Mouse (Mus musculus) MEL (cell line): ENCODE measurements around the gene Dnal4. TPM values are rescaled to one million over a fixed set of nuclear protein-coding genes. Genes with fewer than 3 reads are reported as not detected.

Source experiments
- DNase-seq: peaks from one replicate; pipeline ENCODE4 v3.0.0; 2011; ENCODE audit warnings: low read depth, low spot score
- H3K27ac ChIP-seq: 2 replicates; pipeline ENCODE4 v1.5.1; 2012; ENCODE audit warnings: low read depth, mild to moderate bottlenecking, control low read depth, low read length, moderate library complexity; ENCODE audit not compliant: control insufficient read depth
- H3K27me3 ChIP-seq, 2 experiments: fragments of 150-350 bp in 1 of 2; sonication (generic) in 1 of 2; 2 replicates each; pipeline ENCODE4 v1.6.1; 2012; ENCODE audit warnings: low read length in 2 of 2, mild to moderate bottlenecking in 2 of 2, improper control_type of control experiment in 1 of 2, moderate library complexity in 1 of 2; ENCODE audit not compliant: insufficient read depth in 2 of 2, control insufficient read depth in 1 of 2
- H3K36me3 ChIP-seq, 2 experiments: 2 replicates each; pipeline ENCODE4 v1.6.1; 2012 to 2014; ENCODE audit warnings: low read length in 2 of 2, improper control_type of control experiment in 1 of 2, inconsistent platforms in 1 of 2, mild to moderate bottlenecking in 1 of 2; ENCODE audit not compliant: insufficient read depth in 2 of 2, control insufficient read depth in 1 of 2
- H3K4me1 ChIP-seq, 2 experiments: fragments of 150-350 bp in 1 of 2; sonication (generic) in 1 of 2; 2 replicates each; pipeline ENCODE4 v1.6.1; 2012; ENCODE audit warnings: low read length in 2 of 2, improper control_type of control experiment in 1 of 2, mild to moderate bottlenecking in 1 of 2; ENCODE audit not compliant: insufficient read depth in 2 of 2, control insufficient read depth in 1 of 2
- H3K4me3 ChIP-seq, 2 experiments: fragments of 150-350 bp in 1 of 2; sonication (generic) in 1 of 2; 2 replicates each; pipeline ENCODE4 v1.5.1; 2012; ENCODE audit warnings: low read depth in 2 of 2, low read length in 2 of 2, mild to moderate bottlenecking in 2 of 2, moderate library complexity in 2 of 2, control low read depth in 1 of 2, improper control_type of control experiment in 1 of 2; ENCODE audit not compliant: control insufficient read depth in 1 of 2, insufficient read depth in 1 of 2
- H3K79me2 ChIP-seq: 2 replicates; pipeline ENCODE4 v1.6.1; 2012; ENCODE audit warnings: mild to moderate bottlenecking, low read length, moderate library complexity; ENCODE audit not compliant: control insufficient read depth, poor library complexity, insufficient read depth
- H3K9ac ChIP-seq: 2 replicates; pipeline ENCODE4 v1.6.1; 2012; ENCODE audit warnings: low read depth, mild to moderate bottlenecking, control low read depth, low read length, moderate library complexity; ENCODE audit not compliant: control insufficient read depth, poor library complexity, severe bottlenecking
- H3K9me3 ChIP-seq: fragments of 150-350 bp; sonication (generic); replicated peaks from 2 replicates; pipeline ENCODE4 v1.6.1; 2012; ENCODE audit warnings: mild to moderate bottlenecking, low read length, improper control_type of control experiment, moderate library complexity; ENCODE audit not compliant: insufficient read depth
- BHLHE40 ChIP-seq: IDR thresholded peaks from 2 replicates; pipeline ENCODE4 v1.6.1; 2012; ENCODE audit warnings: low read depth, mild to moderate bottlenecking, inconsistent platforms, low read length, improper control_type of control experiment, borderline replicate concordance
- CHD1 ChIP-seq: IDR thresholded peaks from 2 replicates; pipeline ENCODE4 v1.6.1; 2012; ENCODE audit warnings: low read depth, mild to moderate bottlenecking, inconsistent platforms, low read length, improper control_type of control experiment
- CHD2 ChIP-seq: IDR thresholded peaks from 2 replicates; pipeline ENCODE4 v1.6.1; 2011; ENCODE audit warnings: low read length, improper control_type of control experiment
- E2F4 ChIP-seq: IDR thresholded peaks from 2 replicates; pipeline ENCODE4 v1.6.1; 2011; ENCODE audit warnings: low read depth, low read length, improper control_type of control experiment, borderline replicate concordance
- ELF1 ChIP-seq: IDR thresholded peaks from 2 replicates; pipeline ENCODE4 v1.6.1; 2014; ENCODE audit warnings: low read depth, mild to moderate bottlenecking, inconsistent platforms, low read length, improper control_type of control experiment, moderate library complexity
- EP300 ChIP-seq, 2 experiments: IDR thresholded peaks; 2 replicates each; pipeline ENCODE4 v1.6.1; 2011; ENCODE audit warnings: improper control_type of control experiment in 2 of 2, low read length in 2 of 2, low read depth in 1 of 2, mild to moderate bottlenecking in 1 of 2
- ETS1 ChIP-seq: IDR thresholded peaks from 2 replicates; pipeline ENCODE4 v1.6.1; 2012; ENCODE audit warnings: low read depth, mild to moderate bottlenecking, inconsistent platforms, low read length, improper control_type of control experiment, moderate library complexity
- GABPA ChIP-seq: IDR thresholded peaks from 2 replicates; pipeline ENCODE4 v1.6.1; 2012; ENCODE audit warnings: low read depth, mild to moderate bottlenecking, inconsistent platforms, low read length, improper control_type of control experiment, moderate library complexity
- GATA1 ChIP-seq: IDR thresholded peaks from 2 replicates; pipeline ENCODE4 v1.6.1; 2011; ENCODE audit warnings: low read depth, low read length, improper control_type of control experiment
- HCFC1 ChIP-seq: IDR thresholded peaks from 2 replicates; pipeline ENCODE4 v1.6.1; 2012; ENCODE audit warnings: low read depth, mild to moderate bottlenecking, inconsistent platforms, low read length, improper control_type of control experiment, moderate library complexity
- JUND ChIP-seq: IDR thresholded peaks from 2 replicates; pipeline ENCODE4 v1.6.1; 2011; ENCODE audit warnings: low read depth, mild to moderate bottlenecking, improper control_type of control experiment, low read length
- KAT2A ChIP-seq: conservative IDR thresholded peaks from 2 replicates; pipeline ENCODE4 v1.6.1; 2012; ENCODE audit warnings: low read depth, low read length, improper control_type of control experiment, inconsistent platforms
- MAFK ChIP-seq: IDR thresholded peaks from 2 replicates; pipeline ENCODE4 v1.6.1; 2011; ENCODE audit warnings: low read depth, mild to moderate bottlenecking, low read length, improper control_type of control experiment, borderline replicate concordance
- MAZ ChIP-seq: IDR thresholded peaks from 2 replicates; pipeline ENCODE4 v1.6.1; 2012; ENCODE audit warnings: low read depth, mild to moderate bottlenecking, inconsistent platforms, low read length, improper control_type of control experiment
- MEF2A ChIP-seq: IDR thresholded peaks from 2 replicates; pipeline ENCODE4 v1.6.1; 2014; ENCODE audit warnings: low read depth, mild to moderate bottlenecking, inconsistent platforms, low read length, improper control_type of control experiment; ENCODE audit not compliant: poor library complexity, insufficient replicate concordance, severe bottlenecking; ENCODE audit errors: extremely low read depth
- MYB ChIP-seq: IDR thresholded peaks from 2 replicates; pipeline ENCODE4 v1.6.1; 2011; ENCODE audit warnings: mild to moderate bottlenecking, low read depth, low read length, improper control_type of control experiment
- MYC ChIP-seq: IDR thresholded peaks from 2 replicates; pipeline ENCODE4 v1.6.1; 2011; ENCODE audit warnings: low read depth, mild to moderate bottlenecking, low read length, improper control_type of control experiment, moderate library complexity
- NELFE ChIP-seq: IDR thresholded peaks from 2 replicates; pipeline ENCODE4 v1.6.1; 2011; ENCODE audit warnings: low read depth, low read length, improper control_type of control experiment
- NRF1 ChIP-seq: IDR thresholded peaks from 2 replicates; pipeline ENCODE4 v1.6.1; 2014; ENCODE audit warnings: low read depth, mild to moderate bottlenecking, inconsistent platforms, low read length, improper control_type of control experiment, moderate library complexity; ENCODE audit not compliant: poor library complexity, insufficient read depth, severe bottlenecking
- POLR2A ChIP-seq, 2 experiments: IDR thresholded peaks; 2 replicates each; pipeline ENCODE4 v1.6.1; 2011 to 2012; ENCODE audit warnings: low read length in 2 of 2, mild to moderate bottlenecking in 2 of 2, control low read depth in 1 of 2, improper control_type of control experiment in 1 of 2, low read depth in 1 of 2, moderate library complexity in 1 of 2; ENCODE audit not compliant: control insufficient read depth in 1 of 2, insufficient read depth in 1 of 2, poor library complexity in 1 of 2
- POLR2AphosphoS2 ChIP-seq: IDR thresholded peaks from 2 replicates; pipeline ENCODE4 v1.6.1; 2011; ENCODE audit warnings: low read length, improper control_type of control experiment
- POLR2AphosphoS5 ChIP-seq: IDR thresholded peaks from 2 replicates; pipeline ENCODE4 v1.6.1; 2012; ENCODE audit warnings: low read depth, borderline replicate concordance, mild to moderate bottlenecking, inconsistent platforms, low read length, moderate library complexity, mixed read lengths
- RAD21 ChIP-seq: IDR thresholded peaks from 2 replicates; pipeline ENCODE4 v1.6.1; 2011; ENCODE audit warnings: mild to moderate bottlenecking, low read depth, low read length, improper control_type of control experiment
- RCOR1 ChIP-seq: IDR thresholded peaks from 2 replicates; pipeline ENCODE4 v1.6.1; 2012; ENCODE audit warnings: low read depth, mild to moderate bottlenecking, inconsistent platforms, low read length, improper control_type of control experiment
- SIN3A ChIP-seq: IDR thresholded peaks from 2 replicates; pipeline ENCODE4 v1.6.1; 2012; ENCODE audit warnings: low read length, improper control_type of control experiment, inconsistent platforms
- SMC3 ChIP-seq: IDR thresholded peaks from 2 replicates; pipeline ENCODE4 v1.6.1; 2011; ENCODE audit warnings: low read depth, low read length, improper control_type of control experiment
- TAL1 ChIP-seq: IDR thresholded peaks from 2 replicates; pipeline ENCODE4 v1.6.1; 2012; ENCODE audit warnings: mild to moderate bottlenecking, inconsistent platforms, low read length, moderate library complexity, mixed read lengths
- TBP ChIP-seq: IDR thresholded peaks from 2 replicates; pipeline ENCODE4 v1.8.0; 2011; ENCODE audit warnings: low read depth, low read length, improper control_type of control experiment
- TCF12 ChIP-seq: IDR thresholded peaks from 2 replicates; pipeline ENCODE4 v1.6.1; 2014; ENCODE audit warnings: low read depth, mild to moderate bottlenecking, inconsistent platforms, low read length, improper control_type of control experiment, moderate library complexity
- UBTF ChIP-seq: IDR thresholded peaks from 2 replicates; pipeline ENCODE4 v1.6.1; 2012; ENCODE audit warnings: low read depth, mild to moderate bottlenecking, inconsistent platforms, low read length, improper control_type of control experiment, moderate library complexity, borderline replicate concordance; ENCODE audit not compliant: insufficient read depth
- USF1 ChIP-seq: IDR thresholded peaks from 2 replicates; pipeline ENCODE4 v1.6.1; 2014; ENCODE audit warnings: low read depth, mild to moderate bottlenecking, inconsistent platforms, low read length, improper control_type of control experiment, moderate library complexity
- USF2 ChIP-seq, 2 experiments: IDR thresholded peaks; 2 replicates each; pipeline ENCODE4 v1.6.1; 2011 to 2012; ENCODE audit warnings: improper control_type of control experiment in 2 of 2, low read length in 2 of 2, borderline replicate concordance in 1 of 2, inconsistent platforms in 1 of 2, low read depth in 1 of 2, mild to moderate bottlenecking in 1 of 2; ENCODE audit not compliant: insufficient read depth in 1 of 2
- ZC3H11A ChIP-seq: IDR thresholded peaks from 2 replicates; pipeline ENCODE4 v1.6.1; 2012; ENCODE audit warnings: low read depth, mild to moderate bottlenecking, inconsistent platforms, low read length, improper control_type of control experiment
- ZKSCAN1 ChIP-seq: IDR thresholded peaks from 2 replicates; pipeline ENCODE4 v1.6.1; 2012; ENCODE audit warnings: low read depth, mild to moderate bottlenecking, inconsistent platforms, low read length, improper control_type of control experiment, moderate library complexity
- ZNF384 ChIP-seq: IDR thresholded peaks from 2 replicates; pipeline ENCODE4 v1.6.1; 2012; ENCODE audit warnings: low read depth, mild to moderate bottlenecking, inconsistent platforms, low read length, improper control_type of control experiment
- polyA plus RNA-seq, 2 experiments: library from polyadenylated mRNA; stranded (reverse) in 1 of 2; unstranded in 1 of 2; fragments of >175 nt in 1 of 2; fragments of >200 nt in 1 of 2; gene quantifications; 2 replicates each; pipeline versions ENCODE4 v1.2.1 to v1.2.4; 2012; ENCODE audit warnings: low replicate concordance in 2 of 2, low read depth in 1 of 2; ENCODE audit not compliant: insufficient read length in 2 of 2, insufficient read depth in 1 of 2, missing spikeins in 1 of 2
- total RNA-seq: library from RNA; depleted of rRNA; stranded (reverse); fragments of 300-350 nt; gene quantifications from 2 replicates; pipeline ENCODE4 v1.2.3, GENCODE M21; 2012

Dnal4 gene
- total and polyA plus RNA-seq, 3 experiments: 19.5 to 30.0 TPM; not detected in 1

DNA sequence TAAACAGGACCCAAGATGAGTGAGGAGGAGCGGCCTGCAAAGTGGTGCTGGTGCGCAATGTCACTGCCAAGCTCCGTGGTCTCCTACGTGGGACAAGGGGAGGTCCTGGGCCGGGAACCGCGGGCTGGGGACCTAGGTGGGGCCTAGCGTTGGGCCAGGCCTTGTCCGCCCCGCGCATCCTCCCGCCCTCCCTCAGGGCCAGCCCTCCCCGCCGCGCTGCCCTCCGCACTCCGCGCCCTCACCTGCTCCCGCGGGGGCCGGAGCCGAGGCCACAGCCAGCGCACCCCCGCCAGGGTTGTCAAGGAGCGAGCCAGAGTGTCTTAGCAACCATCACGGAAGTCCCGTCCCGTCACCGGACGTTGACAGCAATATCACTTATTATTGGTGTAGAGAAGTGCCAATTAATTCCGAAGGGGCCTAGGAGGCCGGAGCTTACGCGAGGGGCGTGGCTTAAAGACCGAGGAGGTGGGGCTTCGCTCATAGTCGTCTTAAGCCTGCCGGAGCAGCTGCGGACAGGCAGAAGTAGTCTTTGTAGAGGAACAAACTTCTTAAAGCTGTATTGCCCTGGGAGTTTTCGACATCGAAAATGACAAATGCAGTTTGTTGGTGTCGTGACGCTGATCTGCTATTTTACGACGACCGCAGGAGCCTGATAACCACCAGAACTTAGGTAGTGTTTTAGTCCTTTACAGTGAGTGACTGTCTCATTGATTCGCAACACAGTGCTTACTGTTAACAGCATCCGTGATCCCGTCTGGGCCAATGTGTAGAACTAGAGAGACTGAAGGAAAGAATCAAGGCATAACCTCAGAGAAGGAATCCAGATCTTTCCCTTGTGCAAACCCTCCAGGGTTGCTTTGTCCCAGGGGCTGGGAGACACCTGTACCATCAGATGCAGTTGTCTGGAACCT lies 3.3 kb downstream of the Dnal4 start:
- DNase-seq: peak; percentile 99
- Histone ChIP-seq H3K4me1 (peaks cover 0 to 6% of the 10 kb centered on the region in 2 experiments; a peak in 1 of 4 replicates), H3K79me2 (no peaks in the 10 kb centered on the region), H3K9ac (peak overlapping the region; percentile 71), H3K9me3 (no peaks in the 10 kb centered on the region), H3K27ac (peak overlapping the region; percentile 52), H3K36me3 (0 out of 4 replicates have a peak, but pooled peaks cover 0 to 2% of the 10 kb centered on the region in 2 experiments), H3K27me3 (no peaks in the 10 kb centered on the region; a peak in 1 of 4 replicates), H3K4me3 (peak overlapping the region; percentile 70 to 71)
- TF ChIP-seq EP300 (IDR thresholded peaks at IDR 0.05; ENCODE audit: low read depth in 1 of 2, low read length in 2 of 2) (no peak), USF2 (IDR thresholded peaks at IDR 0.05; ENCODE audit: borderline replicate concordance in 1 of 2, insufficient read depth in 1 of 2, low read depth in 1 of 2, low read length in 2 of 2) (no peak), ZNF384 (no peak), SMC3 (no peak), POLR2AphosphoS5 (no peak), MYB (no peak), USF1 (no peak), TAL1 (no peak), GABPA (no peak), RCOR1 (no peak), KAT2A (no peak; the same call in 1 of the 2 replicates), E2F4 (no peak), ETS1 (no peak), ZKSCAN1 (no peak), TBP (peak; percentile 79), CHD2 (no peak; the same call in 1 of the 2 replicates), POLR2AphosphoS2 (no peak), MEF2A (no peak), ZC3H11A (no peak), RAD21 (no peak), BHLHE40 (no peak), NRF1 (peak; percentile 18; the same call in 1 of the 2 replicates), GATA1 (no peak), HCFC1 (peak; percentile 84), JUND (no peak), POLR2A (IDR thresholded peaks at IDR 0.05; ENCODE audit: control insufficient read depth in 1 of 2, insufficient read depth in 1 of 2, low read depth in 1 of 2, low read length in 2 of 2, poor library complexity in 1 of 2) (peak in 1 of 2 experiments; percentile 71; a peak in 3 of 4 replicates), CHD1 (no peak), TCF12 (peak; percentile 1; the same call in 1 of the 2 replicates), MAFK (no peak), UBTF (no peak), SIN3A (peak; percentile 94), NELFE (no peak; the same call in 1 of the 2 replicates), MAZ (no peak), ELF1 (peak; percentile 76), MYC (no peak)
